Mouse (Mus musculus): ENCODE measurements around the gene Sspo.
A peak's percentile ranks its signal among the peaks of the same experiment; 100 is the strongest.

The Sspo gene

DNA sequence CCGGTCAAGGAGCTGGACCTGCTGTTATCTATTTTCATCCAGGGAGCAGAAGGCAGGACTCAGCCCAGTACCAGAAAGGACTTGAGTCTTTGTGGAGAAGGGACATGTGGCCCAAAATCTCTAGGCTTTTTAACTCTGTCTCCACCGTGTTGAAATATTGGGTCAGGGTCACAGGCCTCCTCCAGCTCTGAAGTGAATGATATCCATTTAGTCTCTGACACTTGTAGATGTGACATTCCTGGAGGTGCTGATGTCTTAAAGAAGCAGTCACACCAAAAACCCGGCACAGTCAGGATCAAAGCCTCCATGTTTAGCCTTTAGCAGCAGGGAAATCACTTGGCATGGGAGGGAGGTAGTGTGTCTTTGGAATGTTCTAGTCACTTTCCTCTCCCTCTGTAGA lies 92.7 kb downstream of the Sspo start:
- DNase-seq (ENCODE audit: low spot score in 2 of 2): no peak

DNA sequence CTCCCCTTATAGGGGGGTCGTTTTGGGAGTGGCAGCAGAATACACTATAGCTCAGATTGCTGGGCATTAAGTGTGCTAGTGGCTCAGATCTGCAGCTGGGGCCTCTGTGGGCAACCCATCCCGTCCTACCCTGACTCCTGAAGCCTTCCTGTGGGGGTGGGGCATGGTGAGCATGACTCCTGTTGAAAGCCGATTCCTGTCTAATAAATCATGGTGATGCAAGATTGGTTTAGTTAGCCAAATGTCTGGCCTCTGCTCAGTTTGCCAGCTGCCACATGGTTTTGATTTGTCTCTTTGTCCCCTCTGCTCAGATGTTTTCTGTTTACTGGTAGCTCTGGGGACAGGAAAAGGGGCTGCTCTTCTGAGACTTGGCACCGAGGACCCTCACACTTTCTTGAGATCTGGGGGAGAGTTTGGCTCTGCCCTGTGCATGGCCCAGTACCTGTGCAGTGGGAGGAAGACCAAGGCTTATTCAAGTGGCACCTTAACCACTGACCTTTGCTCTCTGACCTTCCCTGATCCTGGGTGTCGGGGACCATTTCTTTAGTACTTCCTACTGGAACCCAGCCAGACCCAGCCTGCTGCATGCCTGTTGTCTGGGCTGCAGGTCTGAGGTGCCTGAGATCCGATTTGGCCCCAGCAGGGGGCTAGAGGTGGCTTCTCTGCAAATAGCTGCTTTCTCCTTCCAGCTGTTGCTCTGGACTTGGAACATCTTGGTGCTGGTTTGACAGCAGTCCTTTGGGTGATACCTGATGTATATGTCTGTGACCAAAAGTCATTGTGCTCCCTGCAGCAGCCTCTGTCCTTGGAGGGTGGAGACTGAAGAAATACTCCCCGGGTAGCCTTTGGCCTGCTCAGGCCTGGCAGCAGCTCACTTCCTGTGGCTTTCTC lies 93.8 kb downstream of the Sspo start:
- DNase-seq (ENCODE audit: low spot score in 2 of 2): no peak

DNA sequence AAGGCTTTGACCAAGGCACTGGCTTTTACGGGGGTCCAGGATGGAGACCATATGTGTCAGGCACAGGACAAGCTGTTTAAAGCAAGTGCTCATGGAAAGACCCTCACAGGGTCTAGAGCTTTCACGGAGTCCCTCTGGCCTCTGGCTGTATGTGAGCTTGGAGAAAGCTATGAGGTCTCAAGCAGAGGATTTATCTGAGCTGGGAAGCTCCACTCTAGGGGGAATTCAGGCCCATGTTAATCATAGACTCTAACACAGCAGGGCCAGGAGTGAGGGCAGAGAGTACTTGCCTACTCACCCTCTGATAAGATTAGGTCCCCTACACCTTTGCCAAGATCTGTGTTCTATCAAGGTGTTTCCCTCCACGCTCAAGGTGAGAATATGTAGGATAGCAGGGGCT lies 94.6 kb downstream of the Sspo start:
- DNase-seq (ENCODE audit: low spot score in 2 of 2): no peak

DNA sequence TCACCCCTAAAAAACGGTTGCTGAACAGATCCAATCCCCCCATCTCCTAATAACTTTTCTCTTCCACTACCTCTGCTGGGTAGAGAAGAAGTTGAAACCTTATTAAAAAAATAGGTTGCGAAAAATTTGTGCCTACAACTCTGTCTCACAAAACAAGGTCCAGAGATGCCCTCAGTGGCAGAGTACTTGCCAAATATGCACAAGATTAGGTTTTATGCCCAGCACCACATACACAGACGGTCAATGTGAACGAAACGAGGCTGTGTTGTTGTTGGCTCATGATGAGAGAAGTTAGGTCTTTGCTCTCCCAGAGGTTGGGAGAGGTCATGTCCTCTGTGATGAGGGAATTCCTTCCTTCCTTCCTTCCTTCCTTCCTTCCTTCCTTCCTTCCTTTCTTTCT lies 97.2 kb downstream of the Sspo start:
- DNase-seq (ENCODE audit: low spot score in 2 of 2): no peak

DNA sequence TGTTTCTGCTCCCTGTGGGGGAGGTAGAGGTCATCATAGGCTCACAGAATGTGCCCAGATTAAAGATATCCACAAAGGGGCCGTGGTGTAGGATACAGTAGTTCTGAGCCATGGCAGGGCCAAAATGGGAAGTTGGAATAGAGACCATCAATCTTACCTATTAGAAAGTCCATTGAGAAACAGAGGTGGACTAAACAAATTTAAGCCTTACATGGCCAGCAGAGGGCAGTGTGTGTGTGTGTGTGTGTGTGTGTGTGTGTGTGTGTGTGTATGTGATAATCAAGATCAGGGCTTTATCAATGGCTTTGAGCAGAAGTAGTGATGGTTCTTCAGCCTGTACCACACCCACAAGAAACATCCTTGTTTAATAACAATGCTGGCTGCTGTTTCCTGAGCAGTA lies 98.2 kb downstream of the Sspo start:
- peak in 1 of 2 experiments; percentile 31 for DNase-seq (ENCODE audit: low spot score in 2 of 2)

DNA sequence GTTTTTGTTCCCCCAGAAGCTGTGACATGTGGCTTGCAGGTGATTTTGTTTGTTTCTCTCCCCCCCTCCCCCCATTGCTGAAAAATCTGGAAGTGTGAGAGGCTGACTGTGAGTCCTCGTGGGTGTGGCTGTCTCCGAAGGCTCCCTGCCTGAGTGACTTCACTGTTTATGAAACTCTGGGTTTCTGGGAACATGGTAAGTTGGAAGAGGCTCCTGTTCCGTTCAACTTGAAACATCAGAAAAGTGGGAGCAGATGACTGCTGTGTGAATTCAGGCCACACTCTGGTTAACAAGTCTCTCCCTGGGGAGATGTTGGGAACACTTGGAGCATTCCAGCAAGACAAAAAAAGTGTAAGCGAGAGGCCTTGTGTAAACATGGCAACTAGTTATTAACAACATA lies 98.8 kb downstream of the Sspo start:
- no peak for DNase-seq (ENCODE audit: low spot score in 2 of 2)

DNA sequence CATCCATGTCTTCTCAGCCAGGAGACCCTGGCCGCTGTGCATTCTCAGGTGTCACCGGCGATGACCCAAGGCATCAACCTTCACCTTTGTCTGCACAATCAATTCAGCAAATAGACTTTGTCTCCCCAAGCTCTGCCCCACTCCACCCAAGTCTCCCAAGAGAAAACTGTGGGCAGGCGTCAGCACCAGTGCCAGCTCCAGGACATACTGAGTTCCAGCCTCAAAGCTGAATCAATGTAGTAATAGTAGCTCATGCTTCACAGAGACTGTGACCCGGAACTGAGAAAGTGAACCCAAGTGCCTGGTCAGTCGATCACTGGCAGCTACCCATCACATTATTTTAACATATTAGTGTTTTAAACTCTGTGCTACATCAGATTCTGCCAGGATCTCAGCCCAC lies 100.3 kb downstream of the Sspo start:
- DNase-seq (ENCODE audit: low spot score in 2 of 2): no peak
